Mouse (Mus musculus): ENCODE results near the gene Vti1a. TPM values are rescaled to one million over a fixed set of nuclear protein-coding genes. Genes with fewer than 3 reads are reported as not detected.

The Vti1a gene
- polyA plus RNA-seq, 1 experiment from 2014 or later = 31.8 TPM

DNA sequence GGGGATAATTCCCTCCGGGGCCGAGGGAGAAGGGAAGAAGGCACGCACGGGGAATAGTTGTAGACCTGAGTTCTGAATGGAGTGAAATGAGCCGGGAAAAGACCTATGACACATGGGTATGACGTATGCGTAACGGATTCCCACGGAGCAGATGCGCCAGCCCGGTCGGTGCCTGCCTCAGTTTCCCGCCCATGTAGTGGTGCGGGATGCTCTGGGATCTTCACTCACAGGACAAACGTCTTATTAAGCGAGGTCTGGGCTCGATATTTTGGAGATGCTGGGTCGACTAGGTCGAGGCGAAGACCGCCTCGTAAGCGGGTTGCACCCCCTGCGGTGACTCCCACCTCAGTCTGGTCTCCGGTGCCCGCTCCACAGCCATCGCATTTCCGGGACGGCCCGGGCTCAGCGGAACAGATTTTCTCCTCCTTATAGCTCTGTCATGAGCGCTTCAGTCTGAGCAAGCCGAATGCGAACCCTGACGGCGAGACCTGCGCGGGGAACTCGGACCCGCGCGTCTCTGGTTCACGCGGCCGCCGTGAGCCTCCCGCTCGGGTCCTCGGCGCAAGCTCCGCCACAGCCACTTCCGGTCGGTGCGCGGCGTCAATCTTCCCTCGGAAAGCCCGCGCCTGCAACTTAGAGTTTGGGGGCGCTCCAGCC lies 515 bp upstream of the Vti1a start, which contains the start of gene Zdhhc6:
TSS of gene Zdhhc6 (minus strand) at position 581 of the 657 bp plus-strand sequence.
- H3K9me3 ChIP-seq = no peaks in the 10 kb centered on the region
- H3K4me3 ChIP-seq = peak within 1 kb of the TSS; percentile 92
- under 1% methylated on average over 60 of the region's 60 CpGs for WGBS
- H3K36me3 ChIP-seq = peaks cover 17% of the 10 kb centered on the region
- peak within 1 kb of the TSS; percentile 78 for H3K9ac ChIP-seq
- peaks cover 19% of the 10 kb centered on the region for H3K4me1 ChIP-seq
- peak within 1 kb of the TSS; percentile 87 for H3K4me2 ChIP-seq (replicated peaks)
- H3K27ac ChIP-seq = peak within 1 kb of the TSS; percentile 89
- peak; percentile 72 for ATAC-seq (ENCODE audit: insufficient number of reproducible peaks, insufficient read depth, low FRiP score, low TSS enrichment)
- no peaks in the 10 kb centered on the region for H3K27me3 ChIP-seq

DNA sequence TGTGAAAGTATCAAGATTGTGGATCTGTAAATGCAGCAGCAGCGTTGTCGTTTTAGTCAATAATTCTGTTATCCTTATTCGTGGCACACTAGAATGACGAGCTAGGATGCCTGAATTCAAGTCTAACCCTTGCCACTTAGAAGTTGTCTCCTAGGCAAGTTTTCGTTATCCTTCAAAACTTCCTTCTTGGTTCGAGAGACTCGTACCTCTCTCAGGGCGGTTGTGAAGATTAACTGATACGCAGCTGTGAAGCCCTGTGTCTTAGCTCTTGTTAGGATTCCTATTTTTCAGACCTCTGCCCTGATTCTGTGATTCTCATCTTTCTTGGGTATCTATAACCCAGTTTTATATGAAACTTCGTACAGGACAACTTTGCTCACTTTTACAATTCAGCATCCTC lies 806 bp downstream of the Vti1a start:
- Histone ChIP-seq H3K36me3 (peaks cover 6% of the 10 kb centered on the region; the same call in 1 of the 2 replicates), H3K27me3 (no peaks in the 10 kb centered on the region), H3K27ac (no peak overlapping the region), H3K4me1 (peaks cover 19% of the 10 kb centered on the region), H3K9ac (peak overlapping the region; percentile 27), H3K9me3 (no peaks in the 10 kb centered on the region), H3K4me3 (peak overlapping the region; percentile 92), H3K4me2 (replicated peaks) (peak overlapping the region; percentile 87)
- 59% methylated on average over 10 of the region's 10 CpGs for WGBS
- no peak for ATAC-seq (ENCODE audit: insufficient number of reproducible peaks, insufficient read depth, low FRiP score, low TSS enrichment)

DNA sequence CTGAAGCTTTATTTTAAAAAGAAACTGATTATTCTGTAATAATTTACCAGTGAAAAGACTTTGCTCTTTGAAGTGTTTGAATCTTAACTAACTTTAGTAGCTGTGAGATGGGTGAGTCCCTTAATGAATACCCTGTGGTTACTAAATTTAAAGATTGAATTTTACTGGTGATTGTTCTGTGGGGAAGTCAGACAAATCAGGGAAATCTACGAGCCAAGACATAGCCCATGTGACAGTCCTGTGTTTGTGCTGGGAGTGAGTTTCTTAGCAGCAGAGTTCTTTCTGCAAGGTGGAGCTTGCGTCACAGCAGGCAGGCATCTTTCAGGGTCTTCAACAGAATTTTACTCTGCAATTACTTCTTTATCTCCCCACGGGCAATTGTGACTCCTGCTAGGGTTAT lies 2.9 kb downstream of the Vti1a start:
- no peaks in the 10 kb centered on the region for H3K9me3 ChIP-seq
- H3K4me1 ChIP-seq = peaks cover 15% of the 10 kb centered on the region
- H3K27me3 ChIP-seq = no peaks in the 10 kb centered on the region
- no peak overlapping the region for H3K4me2 ChIP-seq (replicated peaks)
- ATAC-seq (ENCODE audit: insufficient number of reproducible peaks, insufficient read depth, low FRiP score, low TSS enrichment) = no peak
- no peak overlapping the region for H3K9ac ChIP-seq
- H3K4me3 ChIP-seq = no peak overlapping the region
- H3K36me3 ChIP-seq = 0 out of 2 replicates have a peak, but pooled peaks cover 13% of the 10 kb centered on the region
- 82% methylated on average over 3 of the region's 3 CpGs for WGBS
- H3K27ac ChIP-seq = no peak overlapping the region

DNA sequence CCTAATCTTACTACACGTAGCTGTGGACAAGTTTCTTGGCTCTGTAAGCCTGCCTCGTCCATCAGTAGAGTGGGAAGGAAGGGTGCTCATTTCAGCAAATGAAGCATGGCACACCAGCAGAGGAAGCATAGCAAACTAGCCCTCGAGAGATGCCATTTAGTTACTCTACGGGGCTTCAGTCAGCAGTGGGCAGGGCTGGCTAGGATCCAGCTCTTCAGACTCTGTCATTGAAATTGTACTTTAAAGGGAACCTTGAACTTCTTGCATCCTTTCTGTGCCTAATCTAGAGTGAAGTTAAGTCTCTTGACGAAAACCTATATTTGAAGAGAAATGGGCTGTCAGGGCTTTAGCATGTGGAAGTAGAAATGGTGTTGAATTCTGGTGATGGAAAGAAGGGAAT lies 3.4 kb downstream of the Vti1a start:
- 78% methylated on average over 5 of the region's 5 CpGs for WGBS
- peaks cover 11% of the 10 kb centered on the region for H3K4me1 ChIP-seq
- H3K9me3 ChIP-seq = no peaks in the 10 kb centered on the region
- no peak overlapping the region for H3K4me3 ChIP-seq
- no peaks in the 10 kb centered on the region for H3K27me3 ChIP-seq
- H3K4me2 ChIP-seq (replicated peaks) = no peak overlapping the region
- no peak overlapping the region for H3K27ac ChIP-seq
- 0 out of 2 replicates have a peak, but pooled peaks cover 13% of the 10 kb centered on the region for H3K36me3 ChIP-seq
- no peak for ATAC-seq (ENCODE audit: insufficient number of reproducible peaks, insufficient read depth, low FRiP score, low TSS enrichment)
- no peak overlapping the region for H3K9ac ChIP-seq

DNA sequence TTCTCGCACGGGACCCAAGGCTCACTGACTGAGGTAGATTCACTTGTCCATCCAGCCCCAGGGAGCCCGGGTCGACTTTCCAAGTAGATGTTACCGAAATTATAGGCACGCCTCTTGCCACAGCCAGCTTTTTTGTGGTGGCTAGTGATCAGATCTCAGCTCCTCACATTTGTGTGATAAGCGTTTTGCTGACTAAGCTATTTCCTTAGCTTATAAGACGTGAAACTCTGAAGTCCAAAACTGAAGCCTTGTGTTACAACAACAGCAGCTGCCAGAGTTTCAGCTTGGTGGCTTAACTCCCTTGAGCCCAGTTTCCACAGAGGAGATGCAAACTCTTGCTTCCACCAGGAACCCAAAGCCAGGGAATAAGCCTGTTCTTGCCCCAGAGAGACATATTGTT lies 6.5 kb downstream of the Vti1a start:
- no peak overlapping the region for H3K4me3 ChIP-seq
- H3K27me3 ChIP-seq = no peaks in the 10 kb centered on the region
- no peak for ATAC-seq (ENCODE audit: insufficient number of reproducible peaks, insufficient read depth, low FRiP score, low TSS enrichment)
- 0 out of 2 replicates have a peak, but pooled peaks cover 18% of the 10 kb centered on the region for H3K36me3 ChIP-seq
- no peak overlapping the region for H3K4me2 ChIP-seq (replicated peaks)
- 92% methylated on average over 8 of the region's 8 CpGs for WGBS
- H3K9me3 ChIP-seq = no peaks in the 10 kb centered on the region
- no peak overlapping the region for H3K9ac ChIP-seq
- H3K27ac ChIP-seq = no peak overlapping the region
- H3K4me1 ChIP-seq = no peaks in the 10 kb centered on the region

DNA sequence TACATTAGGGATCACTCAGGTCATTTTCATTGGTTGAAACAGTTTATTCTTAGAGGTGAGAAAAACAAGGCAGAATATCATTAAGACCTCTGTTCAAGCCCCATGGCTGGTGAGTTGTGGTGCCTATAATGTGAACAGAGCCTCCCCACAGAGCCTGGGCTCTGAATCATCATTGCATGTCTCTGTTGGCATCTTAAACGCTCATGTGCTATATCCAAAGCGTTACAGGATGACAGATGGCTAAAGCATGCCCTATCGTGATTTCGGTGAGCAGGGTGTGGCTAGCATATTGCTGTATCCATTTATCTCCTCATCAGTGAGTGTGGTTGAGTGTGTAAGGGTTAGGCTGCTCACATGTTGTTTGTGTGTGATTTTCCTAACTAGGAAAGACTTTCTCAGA lies 11.4 kb downstream of the Vti1a start:
- Histone ChIP-seq H3K27me3 (no peaks in the 10 kb centered on the region), H3K9me3 (no peaks in the 10 kb centered on the region), H3K4me1 (no peaks in the 10 kb centered on the region), H3K36me3 (peaks cover 40% of the 10 kb centered on the region), H3K4me2 (replicated peaks) (no peak overlapping the region), H3K4me3 (no peak overlapping the region), H3K27ac (no peak overlapping the region), H3K9ac (no peak overlapping the region)
- WGBS = 93% methylated on average over 4 of the region's 4 CpGs
- ATAC-seq (ENCODE audit: insufficient number of reproducible peaks, insufficient read depth, low FRiP score, low TSS enrichment) = no peak

DNA sequence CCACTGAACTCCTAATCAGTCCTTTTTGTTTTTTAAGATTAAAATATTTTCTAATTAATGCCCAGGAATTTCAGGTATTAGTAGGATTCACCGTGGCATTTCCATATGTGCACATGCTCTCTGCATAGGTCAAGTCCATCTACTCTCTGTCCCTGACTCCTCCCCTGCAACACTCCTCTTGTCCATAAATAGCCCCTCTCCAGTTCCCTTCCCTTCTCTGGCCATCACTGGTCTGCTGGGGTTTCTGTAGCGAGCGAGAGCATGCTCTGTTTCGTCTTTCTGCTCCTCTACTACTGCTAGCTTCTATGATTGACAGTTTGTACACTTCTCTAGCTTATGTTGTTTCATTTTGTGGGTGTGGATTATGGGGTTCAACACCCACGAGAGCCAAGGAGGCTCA lies 15.7 kb downstream of the Vti1a start:
- Histone ChIP-seq H3K36me3 (peaks cover 26% of the 10 kb centered on the region), H3K27ac (no peak overlapping the region), H3K27me3 (no peaks in the 10 kb centered on the region), H3K9ac (no peak overlapping the region), H3K4me3 (no peak overlapping the region), H3K4me1 (no peaks in the 10 kb centered on the region), H3K9me3 (no peaks in the 10 kb centered on the region), H3K4me2 (replicated peaks) (no peak overlapping the region)
- ATAC-seq (ENCODE audit: insufficient number of reproducible peaks, insufficient read depth, low FRiP score, low TSS enrichment) = no peak
- 84% methylated on average over 5 of the region's 5 CpGs for WGBS

DNA sequence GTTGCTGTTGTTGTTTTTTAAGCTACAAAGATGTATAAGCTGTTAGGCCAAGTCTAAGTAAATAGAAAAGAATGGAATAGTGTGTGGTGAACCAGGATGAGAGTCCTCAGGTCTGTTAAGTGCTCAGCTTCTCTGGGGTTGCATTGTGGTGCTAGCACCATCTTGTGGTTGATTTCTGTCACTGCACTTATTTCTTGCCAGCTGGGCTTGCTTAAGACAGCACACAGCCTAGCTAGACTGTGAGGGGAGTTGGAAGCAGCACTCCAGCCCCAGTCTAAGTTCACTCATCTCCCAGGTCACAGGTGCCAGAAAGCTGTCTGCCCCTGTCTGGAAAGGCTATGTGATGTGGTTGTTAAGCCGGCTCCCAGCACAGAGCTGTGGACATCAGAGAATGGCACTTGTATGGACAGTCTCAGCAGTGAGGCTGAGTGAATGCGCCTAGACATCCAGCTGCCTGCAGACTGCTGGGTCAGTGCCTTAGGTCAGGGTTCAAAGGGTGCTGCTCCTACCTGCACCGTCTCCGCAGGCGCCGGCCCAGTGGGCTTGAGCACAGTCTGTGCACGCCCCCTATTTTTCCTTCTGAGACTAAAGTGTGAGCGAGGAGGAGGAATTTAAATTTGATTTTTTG lies 16.7 kb downstream of the Vti1a start:
- Histone ChIP-seq H3K36me3 (peaks cover 26% of the 10 kb centered on the region), H3K9ac (no peak overlapping the region), H3K27me3 (no peaks in the 10 kb centered on the region), H3K4me1 (no peaks in the 10 kb centered on the region), H3K27ac (no peak overlapping the region), H3K4me2 (replicated peaks) (no peak overlapping the region), H3K4me3 (no peak overlapping the region), H3K9me3 (no peaks in the 10 kb centered on the region)
- peak; percentile 66 for ATAC-seq (ENCODE audit: insufficient number of reproducible peaks, insufficient read depth, low FRiP score, low TSS enrichment)
- 87% methylated on average over 8 of the region's 8 CpGs for WGBS

DNA sequence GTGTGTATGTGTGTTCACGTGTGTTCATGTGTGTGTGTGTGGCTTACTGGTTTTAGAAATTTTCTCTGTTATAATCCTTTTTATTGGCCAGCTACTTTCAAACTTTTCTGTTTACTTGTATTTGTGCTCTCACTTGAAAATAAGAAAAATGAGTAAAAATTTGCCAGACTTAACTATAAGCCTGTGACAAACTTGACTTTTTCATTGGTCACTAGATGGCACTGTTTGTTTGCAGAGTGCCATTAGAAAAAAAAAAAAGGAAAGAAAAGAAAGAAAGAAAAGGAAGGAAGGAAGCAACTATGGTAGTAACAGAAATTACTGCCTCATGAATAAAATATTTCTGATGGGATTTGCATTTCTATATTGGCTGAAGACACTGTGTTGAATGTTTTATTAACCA lies 19.8 kb downstream of the Vti1a start:
- no peaks in the 10 kb centered on the region for H3K4me1 ChIP-seq
- no peak overlapping the region for H3K27ac ChIP-seq
- H3K36me3 ChIP-seq = 0 out of 2 replicates have a peak, but pooled peaks cover 6% of the 10 kb centered on the region
- no peak for ATAC-seq (ENCODE audit: insufficient number of reproducible peaks, insufficient read depth, low FRiP score, low TSS enrichment)
- H3K4me3 ChIP-seq = no peak overlapping the region
- no peaks in the 10 kb centered on the region for H3K9me3 ChIP-seq
- H3K9ac ChIP-seq = no peak overlapping the region
- 97% methylated on average over 1 of the region's 1 CpGs for WGBS
- H3K27me3 ChIP-seq = no peaks in the 10 kb centered on the region
- H3K4me2 ChIP-seq (replicated peaks) = no peak overlapping the region

DNA sequence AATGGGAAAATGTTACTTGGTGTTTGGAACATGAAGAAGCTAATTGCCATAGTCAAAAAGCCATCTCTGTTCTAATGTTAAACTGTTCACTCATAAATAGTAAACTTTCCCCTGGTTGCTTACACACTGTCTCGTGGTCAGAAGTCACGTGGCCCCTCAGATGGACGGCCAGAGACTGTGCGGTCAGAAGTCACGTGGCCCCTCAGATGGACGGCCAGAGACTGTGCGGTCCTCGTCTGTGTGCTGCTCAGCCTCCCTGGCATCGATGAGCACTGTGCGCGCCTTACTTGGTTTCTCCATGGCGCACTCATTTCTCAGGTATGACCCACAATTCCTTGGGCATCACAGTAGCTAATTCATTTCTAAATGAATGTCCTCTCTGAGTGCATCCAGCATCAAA lies 20.3 kb downstream of the Vti1a start:
- Histone ChIP-seq H3K36me3 (0 out of 2 replicates have a peak, but pooled peaks cover 6% of the 10 kb centered on the region), H3K4me1 (no peaks in the 10 kb centered on the region), H3K9ac (no peak overlapping the region), H3K4me3 (no peak overlapping the region), H3K27me3 (no peaks in the 10 kb centered on the region), H3K9me3 (no peaks in the 10 kb centered on the region), H3K27ac (no peak overlapping the region), H3K4me2 (replicated peaks) (no peak overlapping the region)
- no peak for ATAC-seq (ENCODE audit: insufficient number of reproducible peaks, insufficient read depth, low FRiP score, low TSS enrichment)
- 90% methylated on average over 12 of the region's 12 CpGs for WGBS

DNA sequence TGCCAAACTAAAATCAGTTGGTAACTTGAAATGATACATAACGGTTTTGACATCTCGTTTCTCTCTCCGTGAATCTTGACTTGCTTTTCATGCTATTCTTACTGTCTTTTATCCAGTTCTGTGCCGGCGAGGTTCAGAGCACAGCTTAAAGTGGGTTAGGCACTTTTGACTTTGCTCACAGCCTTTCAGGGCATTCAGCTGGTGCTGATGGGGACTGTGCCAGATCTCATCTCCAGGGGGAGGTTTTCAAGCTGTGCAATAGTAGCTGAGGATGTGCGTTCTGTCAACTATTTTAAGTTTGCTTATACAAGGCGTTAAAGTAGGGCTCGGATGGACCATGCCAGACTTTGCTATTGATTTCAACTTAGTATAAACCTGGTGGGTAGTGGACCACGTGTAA lies 21.0 kb downstream of the Vti1a start:
- H3K36me3 ChIP-seq = 0 out of 2 replicates have a peak, but pooled peaks cover 2% of the 10 kb centered on the region
- H3K27ac ChIP-seq = no peak overlapping the region
- no peak overlapping the region for H3K4me2 ChIP-seq (replicated peaks)
- 77% methylated on average over 9 of the region's 9 CpGs for WGBS
- no peak overlapping the region for H3K9ac ChIP-seq
- H3K27me3 ChIP-seq = no peaks in the 10 kb centered on the region
- H3K4me3 ChIP-seq = no peak overlapping the region
- ATAC-seq (ENCODE audit: insufficient number of reproducible peaks, insufficient read depth, low FRiP score, low TSS enrichment) = no peak
- 0 out of 2 replicates have a peak, but pooled peaks cover 3% of the 10 kb centered on the region for H3K4me1 ChIP-seq
- no peaks in the 10 kb centered on the region for H3K9me3 ChIP-seq

DNA sequence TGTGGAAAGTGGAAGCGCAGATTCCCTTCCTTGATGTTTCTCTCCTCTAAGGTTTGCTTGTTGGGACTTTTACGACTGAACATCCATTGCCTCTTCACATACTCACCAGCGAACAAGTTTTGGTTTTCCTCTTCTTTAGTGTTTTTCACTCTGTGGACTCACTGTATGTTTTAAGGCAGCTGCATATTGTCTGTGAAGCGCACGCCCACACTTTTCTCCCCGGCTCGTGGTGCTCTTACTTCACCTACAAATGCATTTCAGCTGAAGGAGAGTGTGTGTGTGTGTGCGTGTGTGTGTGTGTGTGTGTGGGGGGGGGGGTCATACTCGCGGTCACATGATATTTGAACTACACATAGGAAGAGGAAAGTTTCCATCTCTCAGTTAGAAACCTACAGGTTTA lies 21.6 kb downstream of the Vti1a start:
- Histone ChIP-seq H3K4me2 (replicated peaks) (no peak overlapping the region), H3K4me1 (0 out of 2 replicates have a peak, but pooled peaks cover 3% of the 10 kb centered on the region), H3K9me3 (no peaks in the 10 kb centered on the region), H3K4me3 (no peak overlapping the region), H3K27ac (no peak overlapping the region), H3K27me3 (no peaks in the 10 kb centered on the region), H3K36me3 (no peaks in the 10 kb centered on the region), H3K9ac (no peak overlapping the region)
- WGBS = 91% methylated on average over 10 of the region's 10 CpGs
- ATAC-seq (ENCODE audit: insufficient number of reproducible peaks, insufficient read depth, low FRiP score, low TSS enrichment) = no peak

Data from embryonic facial prominence, embryonic 12.5 days (tissue).